Mouse (Mus musculus) heart, adult 10 weeks (tissue): Measurements from ENCODE around the gene Gm5926. TPM values are rescaled to one million over a fixed set of nuclear protein-coding genes. Genes with fewer than 3 reads are reported as not detected.

Source experiments
- polyA plus RNA-seq: library from polyadenylated mRNA; stranded (reverse); fragments of 350-450 nt; fragmentation: Illumina TruSeq; extraction: RNeasy Lipid Tissue Mini Kit (QIAGEN cat#74804); gene quantifications from one replicate; pipeline ENCODE4 v1.2.3, GENCODE M21; 2014; ENCODE audit warnings: low read depth, low replicate concordance

Gm5926 gene
- polyA plus RNA-seq, result not detected

DNA sequence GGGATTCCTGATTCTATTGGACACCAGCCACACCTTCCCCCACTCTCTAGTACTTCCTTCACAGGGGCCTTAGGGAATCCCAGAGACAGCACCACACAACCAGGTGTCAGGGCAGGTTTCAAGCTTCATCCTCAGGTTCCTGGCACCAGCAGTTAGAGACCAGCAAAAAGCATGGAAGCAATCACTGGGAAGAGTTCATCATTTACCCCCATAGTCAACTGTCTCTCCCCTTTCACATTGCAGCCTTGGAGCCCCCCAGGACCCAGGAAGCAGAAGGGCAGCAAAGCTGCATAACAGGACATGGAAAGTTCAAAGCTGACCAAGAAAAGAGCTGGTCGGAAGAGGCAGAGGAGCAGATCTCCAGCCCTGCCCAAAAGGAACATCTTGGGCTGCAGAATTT, at the start of gene Gm5926:
Gm5926 (plus strand) TSS at position 301 of the 400 bp plus-strand sequence.

Other genes with a start within 250 kb of the Gm5926 start
- gene Btbd35f1, start 90.7 kb upstream of the Gm5926 start, polyA plus RNA-seq, result not detected
- gene Btbd35f21, start 75.4 kb downstream of the Gm5926 start, polyA plus RNA-seq, result not detected
- not detected for gene Btbd35f30, start 243.9 kb downstream of the Gm5926 start, polyA plus RNA-seq